Mouse (Mus musculus) heart, embryonic 16.5 days (tissue): ENCODE results near the gene Pnpla1. TPM values are rescaled to one million over a fixed set of nuclear protein-coding genes. Genes with fewer than 3 reads are reported as not detected.
A peak's percentile ranks its signal among the peaks of the same experiment; 100 is the strongest.

Experiments used
- ATAC-seq: fragments of 200-750 bp; cut with Nextera tagmentation; replicated peaks from 2 replicates; pipeline ENCODE4 v1.8.0; 2017; ENCODE audit warnings: moderate number of reproducible peaks; ENCODE audit not compliant: insufficient read depth, low FRiP score; ENCODE audit errors: extremely low read depth
- H3K27ac ChIP-seq: fragments of 300-500 bp; sonication (generic); 2 replicates; pipeline ENCODE4 v1.5.1; 2014; ENCODE audit warnings: mild to moderate bottlenecking, low read length, control low read depth, moderate library complexity
- H3K27me3 ChIP-seq: fragments of 300-500 bp; sonication (generic); 2 replicates; pipeline ENCODE4 v1.6.1; 2014; ENCODE audit warnings: low read length, mixed read lengths; ENCODE audit not compliant: control insufficient read depth, insufficient read depth
- H3K36me3 ChIP-seq: fragments of 300-500 bp; sonication (generic); 2 replicates; pipeline ENCODE4 v1.6.1; 2014; ENCODE audit not compliant: control insufficient read depth, insufficient read depth
- H3K4me1 ChIP-seq: fragments of 300-500 bp; sonication (generic); 2 replicates; pipeline ENCODE4 v1.6.1; 2014; ENCODE audit warnings: low read length, mixed read lengths; ENCODE audit not compliant: control insufficient read depth, insufficient read depth
- H3K4me2 ChIP-seq: fragments of 300-500 bp; sonication (generic); 2 replicates; pipeline ENCODE4 v1.6.1; 2014; ENCODE audit warnings: low read depth, mild to moderate bottlenecking, control low read depth, low read length
- H3K4me3 ChIP-seq: fragments of 300-500 bp; sonication (generic); 2 replicates; pipeline ENCODE4 v1.5.1; 2014; ENCODE audit warnings: mild to moderate bottlenecking, control low read depth, low read length
- H3K9ac ChIP-seq: fragments of 300-500 bp; sonication (generic); 2 replicates; pipeline ENCODE4 v1.6.1; 2014; ENCODE audit warnings: low read length, control low read depth
- H3K9me3 ChIP-seq: fragments of 300-500 bp; sonication (generic); replicated peaks from 2 replicates; pipeline ENCODE4 v1.6.1; 2016; ENCODE audit warnings: low read length; ENCODE audit not compliant: control insufficient read depth
- WGBS: fragments of 180-500 bp; shearing (Covaris S2); extraction: QIAGEN DNeasy Blood & Tissue Kit; methylation state at CpG from one replicate; pipeline ENCODE4 v1.1.7; 2014; 5-methylcytosine and 5-hydroxymethylcytosine counted together
- polyA plus RNA-seq: library from polyadenylated mRNA; unstranded; fragments of >200 nt; fragmentation: Nextera tagmentation; extraction: Ambion mirVana; gene quantifications from 2 replicates; pipeline ENCODE4 v1.2.1, GENCODE M21; 2015

Pnpla1 gene
- polyA plus RNA-seq, 1 experiment from 2014 or later, result 0.03 TPM

- Histone ChIP-seq H3K4me1 (peaks cover 15% of the 10 kb centered on the region), H3K4me3 (no peak overlapping the region), H3K27ac (no peak overlapping the region), H3K36me3 (peaks cover 61% of the 10 kb centered on the region), H3K9me3 (no peaks in the 10 kb centered on the region), H3K9ac (no peak overlapping the region), H3K4me2 (no peak overlapping the region), H3K27me3 (no peaks in the 10 kb centered on the region)
- ATAC-seq, result no peak
- WGBS, result 80% methylated on average over 2 of the region's 2 CpGs
Measured at GRCm38 (mm10) chr17:28820189-28820588, 38.0 kb upstream of the Pnpla1 start.

- H3K4me3 ChIP-seq, result no peak overlapping the region
- WGBS, result 91% methylated on average over 13 of the region's 13 CpGs
- no peak overlapping the region for H3K27ac ChIP-seq
- H3K36me3 ChIP-seq, result peaks cover 49% of the 10 kb centered on the region
- H3K4me2 ChIP-seq, result no peak overlapping the region
- H3K27me3 ChIP-seq, result no peaks in the 10 kb centered on the region
- no peaks in the 10 kb centered on the region for H3K9me3 ChIP-seq
- H3K9ac ChIP-seq, result no peak overlapping the region
- no peak for ATAC-seq
- H3K4me1 ChIP-seq, result peaks cover 11% of the 10 kb centered on the region
Measured at GRCm38 (mm10) chr17:28823004-28823745, 35.0 kb upstream of the Pnpla1 start.

- Histone ChIP-seq H3K27me3 (no peaks in the 10 kb centered on the region), H3K9me3 (no peaks in the 10 kb centered on the region), H3K4me1 (peaks cover 11% of the 10 kb centered on the region), H3K4me2 (no peak overlapping the region), H3K36me3 (peaks cover 49% of the 10 kb centered on the region), H3K4me3 (no peak overlapping the region), H3K27ac (no peak overlapping the region), H3K9ac (no peak overlapping the region)
- ATAC-seq, result no peak
- WGBS, result 93% methylated on average over 11 of the region's 11 CpGs
Measured at GRCm38 (mm10) chr17:28823749-28824148, 34.5 kb upstream of the Pnpla1 start.

- Histone ChIP-seq H3K27ac (peak overlapping the region; percentile 63), H3K27me3 (no peaks in the 10 kb centered on the region), H3K36me3 (peaks cover 47% of the 10 kb centered on the region), H3K4me1 (peaks cover 11% of the 10 kb centered on the region), H3K4me2 (no peak overlapping the region), H3K4me3 (no peak overlapping the region), H3K9ac (no peak overlapping the region), H3K9me3 (no peaks in the 10 kb centered on the region)
- ATAC-seq, result no peak
- 59% methylated on average over 6 of the region's 6 CpGs for WGBS
Measured at GRCm38 (mm10) chr17:28824896-28825295, 33.3 kb upstream of the Pnpla1 start.

GRCm38 (mm10) chr17:28825359-28826041 is 32.7 kb upstream of the Pnpla1 start:
- Histone ChIP-seq H3K27ac (peak overlapping the region; percentile 63), H3K4me2 (no peak overlapping the region), H3K27me3 (no peaks in the 10 kb centered on the region), H3K4me1 (peaks cover 11% of the 10 kb centered on the region), H3K9ac (no peak overlapping the region), H3K36me3 (peaks cover 51% of the 10 kb centered on the region), H3K9me3 (no peaks in the 10 kb centered on the region), H3K4me3 (no peak overlapping the region)
- WGBS, result 75% methylated on average over 6 of the region's 6 CpGs
- ATAC-seq, result peak; percentile 25; the same call in 1 of the 2 replicates

- Histone ChIP-seq H3K9me3 (no peaks in the 10 kb centered on the region), H3K4me1 (peaks cover 13% of the 10 kb centered on the region), H3K27me3 (no peaks in the 10 kb centered on the region), H3K36me3 (peaks cover 39% of the 10 kb centered on the region), H3K27ac (no peak overlapping the region), H3K4me3 (no peak overlapping the region), H3K9ac (no peak overlapping the region), H3K4me2 (no peak overlapping the region)
- ATAC-seq, result no peak
- WGBS, result 87% methylated on average over 8 of the region's 8 CpGs
Measured at GRCm38 (mm10) chr17:28827665-28828231, 30.5 kb upstream of the Pnpla1 start.

GRCm38 (mm10) chr17:28829120-28829519 is 29.1 kb upstream of the Pnpla1 start:
- H3K27ac ChIP-seq, result no peak overlapping the region
- H3K36me3 ChIP-seq, result peaks cover 26% of the 10 kb centered on the region
- H3K9me3 ChIP-seq, result no peaks in the 10 kb centered on the region
- H3K27me3 ChIP-seq, result no peaks in the 10 kb centered on the region
- ATAC-seq, result no peak
- H3K4me3 ChIP-seq, result no peak overlapping the region
- H3K4me1 ChIP-seq, result peaks cover 13% of the 10 kb centered on the region
- no peak overlapping the region for H3K9ac ChIP-seq
- H3K4me2 ChIP-seq, result no peak overlapping the region
- 62% methylated on average over 14 of the region's 14 CpGs for WGBS

- H3K27me3 ChIP-seq, result no peaks in the 10 kb centered on the region
- 68% methylated on average over 8 of the region's 8 CpGs for WGBS
- H3K4me3 ChIP-seq, result no peak overlapping the region
- H3K9me3 ChIP-seq, result no peaks in the 10 kb centered on the region
- H3K4me1 ChIP-seq, result peaks cover 2% of the 10 kb centered on the region; the same call in 1 of the 2 replicates
- peaks cover 26% of the 10 kb centered on the region for H3K36me3 ChIP-seq
- H3K27ac ChIP-seq, result no peak overlapping the region
- H3K9ac ChIP-seq, result no peak overlapping the region
- H3K4me2 ChIP-seq, result no peak overlapping the region
- no peak for ATAC-seq
Measured at GRCm38 (mm10) chr17:28831065-28831464, 27.1 kb upstream of the Pnpla1 start.

- whole genome bisulfite sequencing, result 77% methylated on average over 9 of the region's 9 CpGs
- Histone ChIP-seq H3K27me3 (no peaks in the 10 kb centered on the region), H3K36me3 (peaks cover 33% of the 10 kb centered on the region), H3K27ac (no peak overlapping the region), H3K4me2 (no peak overlapping the region), H3K4me1 (peaks cover 2% of the 10 kb centered on the region; the same call in 1 of the 2 replicates), H3K4me3 (no peak overlapping the region), H3K9ac (no peak overlapping the region), H3K9me3 (no peaks in the 10 kb centered on the region)
- ATAC-seq, result no peak
Measured at GRCm38 (mm10) chr17:28832040-28832439, 26.2 kb upstream of the Pnpla1 start.
